Mouse (Mus musculus) MEL (cell line): ENCODE data around the gene Dolpp1. TPM values are rescaled to one million over a fixed set of nuclear protein-coding genes. Genes with fewer than 3 reads are reported as not detected.

Source experiments
- DNase-seq: peaks from one replicate; pipeline ENCODE4 v3.0.0; 2011; ENCODE audit warnings: low read depth, low spot score
- H3K27ac ChIP-seq: 2 replicates; pipeline ENCODE4 v1.5.1; 2012; ENCODE audit warnings: low read depth, mild to moderate bottlenecking, control low read depth, low read length, moderate library complexity; ENCODE audit not compliant: control insufficient read depth
- H3K27me3 ChIP-seq, 2 experiments: fragments of 150-350 bp in 1 of 2; sonication (generic) in 1 of 2; 2 replicates each; pipeline ENCODE4 v1.6.1; 2012; ENCODE audit warnings: low read length in 2 of 2, mild to moderate bottlenecking in 2 of 2, improper control_type of control experiment in 1 of 2, moderate library complexity in 1 of 2; ENCODE audit not compliant: insufficient read depth in 2 of 2, control insufficient read depth in 1 of 2
- H3K36me3 ChIP-seq, 2 experiments: 2 replicates each; pipeline ENCODE4 v1.6.1; 2012 to 2014; ENCODE audit warnings: low read length in 2 of 2, improper control_type of control experiment in 1 of 2, inconsistent platforms in 1 of 2, mild to moderate bottlenecking in 1 of 2; ENCODE audit not compliant: insufficient read depth in 2 of 2, control insufficient read depth in 1 of 2
- H3K4me1 ChIP-seq, 2 experiments: fragments of 150-350 bp in 1 of 2; sonication (generic) in 1 of 2; 2 replicates each; pipeline ENCODE4 v1.6.1; 2012; ENCODE audit warnings: low read length in 2 of 2, improper control_type of control experiment in 1 of 2, mild to moderate bottlenecking in 1 of 2; ENCODE audit not compliant: insufficient read depth in 2 of 2, control insufficient read depth in 1 of 2
- H3K4me3 ChIP-seq, 2 experiments: fragments of 150-350 bp in 1 of 2; sonication (generic) in 1 of 2; 2 replicates each; pipeline ENCODE4 v1.5.1; 2012; ENCODE audit warnings: low read depth in 2 of 2, low read length in 2 of 2, mild to moderate bottlenecking in 2 of 2, moderate library complexity in 2 of 2, control low read depth in 1 of 2, improper control_type of control experiment in 1 of 2; ENCODE audit not compliant: control insufficient read depth in 1 of 2, insufficient read depth in 1 of 2
- H3K79me2 ChIP-seq: 2 replicates; pipeline ENCODE4 v1.6.1; 2012; ENCODE audit warnings: mild to moderate bottlenecking, low read length, moderate library complexity; ENCODE audit not compliant: control insufficient read depth, poor library complexity, insufficient read depth
- H3K9ac ChIP-seq: 2 replicates; pipeline ENCODE4 v1.6.1; 2012; ENCODE audit warnings: low read depth, mild to moderate bottlenecking, control low read depth, low read length, moderate library complexity; ENCODE audit not compliant: control insufficient read depth, poor library complexity, severe bottlenecking
- H3K9me3 ChIP-seq: fragments of 150-350 bp; sonication (generic); replicated peaks from 2 replicates; pipeline ENCODE4 v1.6.1; 2012; ENCODE audit warnings: mild to moderate bottlenecking, low read length, improper control_type of control experiment, moderate library complexity; ENCODE audit not compliant: insufficient read depth
- CHD1 ChIP-seq: IDR thresholded peaks from 2 replicates; pipeline ENCODE4 v1.6.1; 2012; ENCODE audit warnings: low read depth, mild to moderate bottlenecking, inconsistent platforms, low read length, improper control_type of control experiment
- CHD2 ChIP-seq: IDR thresholded peaks from 2 replicates; pipeline ENCODE4 v1.6.1; 2011; ENCODE audit warnings: low read length, improper control_type of control experiment
- E2F4 ChIP-seq: IDR thresholded peaks from 2 replicates; pipeline ENCODE4 v1.6.1; 2011; ENCODE audit warnings: low read depth, low read length, improper control_type of control experiment, borderline replicate concordance
- ELF1 ChIP-seq: IDR thresholded peaks from 2 replicates; pipeline ENCODE4 v1.6.1; 2014; ENCODE audit warnings: low read depth, mild to moderate bottlenecking, inconsistent platforms, low read length, improper control_type of control experiment, moderate library complexity
- EP300 ChIP-seq, 2 experiments: IDR thresholded peaks; 2 replicates each; pipeline ENCODE4 v1.6.1; 2011; ENCODE audit warnings: improper control_type of control experiment in 2 of 2, low read length in 2 of 2, low read depth in 1 of 2, mild to moderate bottlenecking in 1 of 2
- ETS1 ChIP-seq: IDR thresholded peaks from 2 replicates; pipeline ENCODE4 v1.6.1; 2012; ENCODE audit warnings: low read depth, mild to moderate bottlenecking, inconsistent platforms, low read length, improper control_type of control experiment, moderate library complexity
- GABPA ChIP-seq: IDR thresholded peaks from 2 replicates; pipeline ENCODE4 v1.6.1; 2012; ENCODE audit warnings: low read depth, mild to moderate bottlenecking, inconsistent platforms, low read length, improper control_type of control experiment, moderate library complexity
- GATA1 ChIP-seq: IDR thresholded peaks from 2 replicates; pipeline ENCODE4 v1.6.1; 2011; ENCODE audit warnings: low read depth, low read length, improper control_type of control experiment
- HCFC1 ChIP-seq: IDR thresholded peaks from 2 replicates; pipeline ENCODE4 v1.6.1; 2012; ENCODE audit warnings: low read depth, mild to moderate bottlenecking, inconsistent platforms, low read length, improper control_type of control experiment, moderate library complexity
- JUND ChIP-seq: IDR thresholded peaks from 2 replicates; pipeline ENCODE4 v1.6.1; 2011; ENCODE audit warnings: low read depth, mild to moderate bottlenecking, improper control_type of control experiment, low read length
- KAT2A ChIP-seq: conservative IDR thresholded peaks from 2 replicates; pipeline ENCODE4 v1.6.1; 2012; ENCODE audit warnings: low read depth, low read length, improper control_type of control experiment, inconsistent platforms
- MAFK ChIP-seq: IDR thresholded peaks from 2 replicates; pipeline ENCODE4 v1.6.1; 2011; ENCODE audit warnings: low read depth, mild to moderate bottlenecking, low read length, improper control_type of control experiment, borderline replicate concordance
- MAZ ChIP-seq: IDR thresholded peaks from 2 replicates; pipeline ENCODE4 v1.6.1; 2012; ENCODE audit warnings: low read depth, mild to moderate bottlenecking, inconsistent platforms, low read length, improper control_type of control experiment
- MEF2A ChIP-seq: IDR thresholded peaks from 2 replicates; pipeline ENCODE4 v1.6.1; 2014; ENCODE audit warnings: low read depth, mild to moderate bottlenecking, inconsistent platforms, low read length, improper control_type of control experiment; ENCODE audit not compliant: poor library complexity, insufficient replicate concordance, severe bottlenecking; ENCODE audit errors: extremely low read depth
- MXI1 ChIP-seq: IDR thresholded peaks from 2 replicates; pipeline ENCODE4 v1.6.1; 2011; ENCODE audit warnings: mild to moderate bottlenecking, low read depth, low read length, improper control_type of control experiment
- MYB ChIP-seq: IDR thresholded peaks from 2 replicates; pipeline ENCODE4 v1.6.1; 2011; ENCODE audit warnings: mild to moderate bottlenecking, low read depth, low read length, improper control_type of control experiment
- NELFE ChIP-seq: IDR thresholded peaks from 2 replicates; pipeline ENCODE4 v1.6.1; 2011; ENCODE audit warnings: low read depth, low read length, improper control_type of control experiment
- NRF1 ChIP-seq: IDR thresholded peaks from 2 replicates; pipeline ENCODE4 v1.6.1; 2014; ENCODE audit warnings: low read depth, mild to moderate bottlenecking, inconsistent platforms, low read length, improper control_type of control experiment, moderate library complexity; ENCODE audit not compliant: poor library complexity, insufficient read depth, severe bottlenecking
- POLR2A ChIP-seq, 2 experiments: IDR thresholded peaks; 2 replicates each; pipeline ENCODE4 v1.6.1; 2011 to 2012; ENCODE audit warnings: low read length in 2 of 2, mild to moderate bottlenecking in 2 of 2, control low read depth in 1 of 2, improper control_type of control experiment in 1 of 2, low read depth in 1 of 2, moderate library complexity in 1 of 2; ENCODE audit not compliant: control insufficient read depth in 1 of 2, insufficient read depth in 1 of 2, poor library complexity in 1 of 2
- POLR2AphosphoS2 ChIP-seq: IDR thresholded peaks from 2 replicates; pipeline ENCODE4 v1.6.1; 2011; ENCODE audit warnings: low read length, improper control_type of control experiment
- POLR2AphosphoS5 ChIP-seq: IDR thresholded peaks from 2 replicates; pipeline ENCODE4 v1.6.1; 2012; ENCODE audit warnings: low read depth, borderline replicate concordance, mild to moderate bottlenecking, inconsistent platforms, low read length, moderate library complexity, mixed read lengths
- RAD21 ChIP-seq: IDR thresholded peaks from 2 replicates; pipeline ENCODE4 v1.6.1; 2011; ENCODE audit warnings: mild to moderate bottlenecking, low read depth, low read length, improper control_type of control experiment
- RCOR1 ChIP-seq: IDR thresholded peaks from 2 replicates; pipeline ENCODE4 v1.6.1; 2012; ENCODE audit warnings: low read depth, mild to moderate bottlenecking, inconsistent platforms, low read length, improper control_type of control experiment
- SIN3A ChIP-seq: IDR thresholded peaks from 2 replicates; pipeline ENCODE4 v1.6.1; 2012; ENCODE audit warnings: low read length, improper control_type of control experiment, inconsistent platforms
- SMC3 ChIP-seq: IDR thresholded peaks from 2 replicates; pipeline ENCODE4 v1.6.1; 2011; ENCODE audit warnings: low read depth, low read length, improper control_type of control experiment
- TAL1 ChIP-seq: IDR thresholded peaks from 2 replicates; pipeline ENCODE4 v1.6.1; 2012; ENCODE audit warnings: mild to moderate bottlenecking, inconsistent platforms, low read length, moderate library complexity, mixed read lengths
- TBP ChIP-seq: IDR thresholded peaks from 2 replicates; pipeline ENCODE4 v1.8.0; 2011; ENCODE audit warnings: low read depth, low read length, improper control_type of control experiment
- TCF12 ChIP-seq: IDR thresholded peaks from 2 replicates; pipeline ENCODE4 v1.6.1; 2014; ENCODE audit warnings: low read depth, mild to moderate bottlenecking, inconsistent platforms, low read length, improper control_type of control experiment, moderate library complexity
- UBTF ChIP-seq: IDR thresholded peaks from 2 replicates; pipeline ENCODE4 v1.6.1; 2012; ENCODE audit warnings: low read depth, mild to moderate bottlenecking, inconsistent platforms, low read length, improper control_type of control experiment, moderate library complexity, borderline replicate concordance; ENCODE audit not compliant: insufficient read depth
- USF1 ChIP-seq: IDR thresholded peaks from 2 replicates; pipeline ENCODE4 v1.6.1; 2014; ENCODE audit warnings: low read depth, mild to moderate bottlenecking, inconsistent platforms, low read length, improper control_type of control experiment, moderate library complexity
- USF2 ChIP-seq, 2 experiments: IDR thresholded peaks; 2 replicates each; pipeline ENCODE4 v1.6.1; 2011 to 2012; ENCODE audit warnings: improper control_type of control experiment in 2 of 2, low read length in 2 of 2, borderline replicate concordance in 1 of 2, inconsistent platforms in 1 of 2, low read depth in 1 of 2, mild to moderate bottlenecking in 1 of 2; ENCODE audit not compliant: insufficient read depth in 1 of 2
- ZC3H11A ChIP-seq: IDR thresholded peaks from 2 replicates; pipeline ENCODE4 v1.6.1; 2012; ENCODE audit warnings: low read depth, mild to moderate bottlenecking, inconsistent platforms, low read length, improper control_type of control experiment
- ZKSCAN1 ChIP-seq: IDR thresholded peaks from 2 replicates; pipeline ENCODE4 v1.6.1; 2012; ENCODE audit warnings: low read depth, mild to moderate bottlenecking, inconsistent platforms, low read length, improper control_type of control experiment, moderate library complexity
- ZNF384 ChIP-seq: IDR thresholded peaks from 2 replicates; pipeline ENCODE4 v1.6.1; 2012; ENCODE audit warnings: low read depth, mild to moderate bottlenecking, inconsistent platforms, low read length, improper control_type of control experiment
- polyA plus RNA-seq, 2 experiments: library from polyadenylated mRNA; stranded (reverse) in 1 of 2; unstranded in 1 of 2; fragments of >175 nt in 1 of 2; fragments of >200 nt in 1 of 2; gene quantifications; 2 replicates each; pipeline versions ENCODE4 v1.2.1 to v1.2.4; 2012; ENCODE audit warnings: low replicate concordance in 2 of 2, low read depth in 1 of 2; ENCODE audit not compliant: insufficient read length in 2 of 2, insufficient read depth in 1 of 2, missing spikeins in 1 of 2
- total RNA-seq: library from RNA; depleted of rRNA; stranded (reverse); fragments of 300-350 nt; gene quantifications from 2 replicates; pipeline ENCODE4 v1.2.3, GENCODE M21; 2012

Dolpp1 gene
- total and polyA plus RNA-seq, 3 experiments: 28.0 to 37.5 TPM; not detected in 1

DNA sequence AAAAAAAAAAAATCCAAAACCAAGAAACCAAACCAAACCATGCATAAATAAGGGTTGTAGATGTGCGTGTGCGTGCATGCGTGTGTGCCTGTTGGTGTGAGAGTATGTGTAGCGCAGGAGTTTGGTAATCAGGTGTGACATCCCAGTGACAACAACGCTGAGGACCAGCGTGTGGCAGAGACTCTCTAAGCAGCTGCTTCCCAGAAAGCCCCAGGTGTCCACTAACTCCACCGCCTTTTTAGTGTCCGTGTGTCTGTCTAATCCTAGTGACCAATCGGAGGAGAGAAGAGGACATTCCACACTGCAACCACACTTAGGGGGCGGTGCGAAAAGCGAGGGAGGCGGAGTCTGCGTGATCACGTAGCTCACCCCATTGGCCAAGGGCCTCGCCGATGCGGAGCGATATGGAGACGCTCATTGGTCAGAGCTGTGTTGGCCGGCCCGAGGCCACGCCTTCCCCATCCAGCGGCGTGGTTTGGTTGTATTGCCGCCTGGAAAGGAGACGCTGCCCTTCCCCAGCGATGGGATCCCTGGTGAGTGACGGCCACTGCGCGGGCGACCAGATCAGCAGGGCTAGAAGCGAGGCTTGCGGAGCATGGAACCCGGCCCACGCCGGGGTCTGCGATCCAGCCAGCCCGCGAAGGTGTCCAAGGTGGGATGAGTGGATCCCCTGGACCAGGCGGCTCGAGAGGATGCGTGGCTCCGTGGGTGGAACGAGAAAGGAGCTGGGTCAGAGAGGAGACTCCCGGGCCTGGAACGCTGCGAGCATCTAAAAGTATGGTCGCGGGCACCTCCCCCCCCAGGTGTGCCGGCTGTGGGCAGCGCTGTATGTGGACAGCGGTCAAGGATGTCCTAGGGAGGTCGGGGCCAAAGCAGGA lies 28.0 kb upstream of the Dolpp1 start, which contains the start of gene Miga2:
Gene Miga2, plus strand, starts transcription at position 461 of the 878 bp plus-strand sequence.
- peak within 1 kb of the TSS; percentile 84 to 94 for H3K4me3 ChIP-seq
- peaks cover 0 to 2% of the 10 kb centered on the region in 2 experiments; a peak in 1 of 4 replicates for H3K4me1 ChIP-seq
- H3K27ac ChIP-seq: peak within 1 kb of the TSS; percentile 14; the same call in 1 of the 2 replicates
- H3K9ac ChIP-seq: peak within 1 kb of the TSS; percentile 82
- H3K9me3 ChIP-seq: no peaks in the 10 kb centered on the region
- H3K79me2 ChIP-seq: peaks cover 15% of the 10 kb centered on the region
- H3K36me3 ChIP-seq: peaks cover 0 to 3% of the 10 kb centered on the region in 2 experiments; a peak in 2 of 4 replicates
- no peaks in the 10 kb centered on the region for H3K27me3 ChIP-seq
- peak; percentile 99 for DNase-seq
- TF ChIP-seq MXI1: peak; percentile 92
- no peak for TF ChIP-seq UBTF
- TF ChIP-seq SIN3A: peak; percentile 92
- TF ChIP-seq ZNF384: peak; percentile 97
- peak; percentile 29; the same call in 1 of the 2 replicates for TF ChIP-seq CHD2
- no peak for TF ChIP-seq MAFK
- TF ChIP-seq MEF2A: no peak
- peak; percentile 84 for TF ChIP-seq HCFC1
- peak; percentile 32 to 70; a peak in 2 of 4 replicates for TF ChIP-seq POLR2A (IDR thresholded peaks at IDR 0.05; ENCODE audit: control insufficient read depth in 1 of 2, insufficient read depth in 1 of 2, low read depth in 1 of 2, low read length in 2 of 2, poor library complexity in 1 of 2)
- TF ChIP-seq KAT2A: peak; percentile 55
- TF ChIP-seq ZC3H11A: no peak
- TF ChIP-seq TAL1: no peak
- peak; percentile 71 for TF ChIP-seq NELFE
- TF ChIP-seq JUND: no peak
- no peak for TF ChIP-seq GABPA
- TF ChIP-seq POLR2AphosphoS2: peak; percentile 64; the same call in 1 of the 2 replicates
- no peak for TF ChIP-seq MYB
- TF ChIP-seq MAZ: no peak
- no peak for TF ChIP-seq SMC3
- no peak; the same call in 1 of the 2 replicates for TF ChIP-seq ELF1
- no peak for TF ChIP-seq RAD21
- no peak for TF ChIP-seq CHD1
- no peak for TF ChIP-seq USF2 (IDR thresholded peaks at IDR 0.05; ENCODE audit: borderline replicate concordance in 1 of 2, insufficient read depth in 1 of 2, low read depth in 1 of 2, low read length in 2 of 2)
- TF ChIP-seq USF1: peak; percentile 30; the same call in 1 of the 2 replicates
- TF ChIP-seq RCOR1: no peak
- TF ChIP-seq GATA1: no peak
- TF ChIP-seq E2F4: no peak
- TF ChIP-seq ZKSCAN1: no peak
- peak; percentile 38; the same call in 1 of the 2 replicates for TF ChIP-seq NRF1
- TF ChIP-seq EP300 (IDR thresholded peaks at IDR 0.05; ENCODE audit: low read depth in 1 of 2, low read length in 2 of 2): no peak
- peak; percentile 56; the same call in 1 of the 2 replicates for TF ChIP-seq TBP
- peak; percentile 14; the same call in 1 of the 2 replicates for TF ChIP-seq ETS1
- TF ChIP-seq POLR2AphosphoS5: no peak
- TF ChIP-seq TCF12: peak; percentile 3; the same call in 1 of the 2 replicates
